Mouse (Mus musculus): ENCODE results near the gene Lrp5. TPM values are rescaled to one million over a fixed set of nuclear protein-coding genes. Genes with fewer than 3 reads are reported as not detected.
A peak's percentile ranks its signal among the peaks of the same experiment; 100 is the strongest.

Gene Lrp5
- total RNA-seq, 2 experiments from 2014 or later = 8.3 to 9.3 TPM

DNA sequence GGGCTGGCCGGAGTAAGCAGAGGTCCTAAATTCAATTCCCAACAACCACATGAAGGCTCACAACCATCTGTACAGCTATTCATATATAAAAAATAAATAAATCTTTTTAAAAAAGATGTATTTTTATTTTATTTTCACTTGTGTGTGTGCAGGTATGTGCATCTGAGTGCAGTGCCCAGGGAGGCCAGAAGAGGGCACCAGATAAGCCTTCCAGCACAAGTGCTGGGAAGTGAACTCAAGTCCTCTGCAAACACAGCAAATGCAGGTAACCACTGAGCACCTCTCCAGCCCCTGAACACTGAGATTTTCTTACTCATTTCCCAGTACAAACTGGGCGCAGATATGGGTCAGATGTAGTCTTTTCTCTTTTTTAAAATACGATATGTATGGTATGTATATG lies 35.1 kb downstream of the Lrp5 start:
- no peak for DNase-seq (ENCODE audit: extremely low spot score in 1 of 2, low spot score in 2 of 2)
- intact Hi-C loops (cut with DNase I) = no loop called here
- peak; percentile 36 for TF ChIP-seq CTCF (IDR thresholded peaks at IDR 0.05)
- H3K27ac ChIP-seq = no peak overlapping the region
- H3K4me3 ChIP-seq = no peak overlapping the region

- H3K27ac ChIP-seq = no peak overlapping the region
- intact Hi-C loops (cut with DNase I) = no loop called here
- DNase-seq (ENCODE audit: extremely low spot score in 1 of 2, low spot score in 2 of 2) = no peak
- H3K4me3 ChIP-seq = no peak overlapping the region
- TF ChIP-seq CTCF (IDR thresholded peaks at IDR 0.05) = no peak
Measured at GRCm38 (mm10) chr19:3650448-3650847, 35.9 kb downstream of the Lrp5 start.

- intact Hi-C loops (cut with DNase I) = no loop called here
- no peak for TF ChIP-seq CTCF (IDR thresholded peaks at IDR 0.05)
- Histone ChIP-seq H3K27ac (no peak overlapping the region), H3K4me3 (no peak overlapping the region)
- no peak for DNase-seq (ENCODE audit: extremely low spot score in 1 of 2, low spot score in 2 of 2)
Measured at GRCm38 (mm10) chr19:3648830-3649450, 37.4 kb downstream of the Lrp5 start.

DNA sequence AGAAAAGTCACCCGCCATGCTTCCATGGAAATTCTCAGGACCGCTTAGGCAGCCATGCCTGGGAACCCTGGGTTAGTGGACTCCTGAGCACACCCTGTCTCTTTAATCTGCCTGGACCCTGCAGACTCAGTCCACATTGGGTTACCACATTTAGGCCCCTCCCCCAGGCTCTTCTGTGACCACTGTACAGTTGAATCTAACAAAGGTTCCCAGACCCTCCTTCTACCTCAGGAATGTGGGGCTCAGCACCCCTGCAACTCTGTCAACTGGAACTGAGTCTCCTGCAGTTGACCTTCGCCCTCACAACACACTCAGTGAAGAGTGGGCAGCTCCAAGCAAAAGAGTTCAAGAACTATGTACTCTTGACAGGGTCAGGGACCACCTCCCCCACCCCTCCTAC lies 38.4 kb downstream of the Lrp5 start:
- H3K4me3 ChIP-seq = no peak overlapping the region
- no peak overlapping the region for H3K27ac ChIP-seq
- DNase-seq (ENCODE audit: extremely low spot score in 1 of 2, low spot score in 2 of 2) = no peak
- intact Hi-C loops (cut with DNase I) = no loop called here
- no peak for TF ChIP-seq CTCF (IDR thresholded peaks at IDR 0.05)

DNA sequence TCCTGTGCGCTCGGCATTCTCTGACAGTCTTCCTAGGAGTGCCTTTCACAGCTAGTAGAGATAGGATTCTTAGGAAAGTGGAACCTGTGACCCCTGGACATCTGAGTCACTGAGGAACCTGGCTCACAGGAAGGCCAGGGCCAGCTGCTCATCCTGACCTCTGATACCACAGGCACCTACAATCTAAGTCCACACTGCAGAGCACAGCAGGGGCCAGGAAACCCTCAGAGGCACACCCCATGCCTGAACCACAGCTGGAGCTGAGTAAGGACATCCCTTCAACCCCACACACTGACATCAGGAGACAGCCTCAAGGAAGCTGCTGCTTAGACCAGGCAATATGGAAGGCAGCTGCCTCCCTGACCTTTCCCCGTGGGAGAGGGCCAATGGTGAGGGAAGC lies 40.6 kb downstream of the Lrp5 start:
- intact Hi-C loops (cut with DNase I) = no loop called here
- H3K4me3 ChIP-seq = no peak overlapping the region
- no peak for TF ChIP-seq CTCF (IDR thresholded peaks at IDR 0.05)
- H3K27ac ChIP-seq = no peak overlapping the region
- no peak for DNase-seq (ENCODE audit: extremely low spot score in 1 of 2, low spot score in 2 of 2)

GRCm38 (mm10) chr19:3645318-3645717 lies 41.0 kb downstream of the Lrp5 start:
- no peak for TF ChIP-seq CTCF (IDR thresholded peaks at IDR 0.05)
- no peak overlapping the region for H3K4me3 ChIP-seq
- intact Hi-C loops (cut with DNase I) = no loop called here
- no peak overlapping the region for H3K27ac ChIP-seq
- no peak for DNase-seq (ENCODE audit: extremely low spot score in 1 of 2, low spot score in 2 of 2)

DNA sequence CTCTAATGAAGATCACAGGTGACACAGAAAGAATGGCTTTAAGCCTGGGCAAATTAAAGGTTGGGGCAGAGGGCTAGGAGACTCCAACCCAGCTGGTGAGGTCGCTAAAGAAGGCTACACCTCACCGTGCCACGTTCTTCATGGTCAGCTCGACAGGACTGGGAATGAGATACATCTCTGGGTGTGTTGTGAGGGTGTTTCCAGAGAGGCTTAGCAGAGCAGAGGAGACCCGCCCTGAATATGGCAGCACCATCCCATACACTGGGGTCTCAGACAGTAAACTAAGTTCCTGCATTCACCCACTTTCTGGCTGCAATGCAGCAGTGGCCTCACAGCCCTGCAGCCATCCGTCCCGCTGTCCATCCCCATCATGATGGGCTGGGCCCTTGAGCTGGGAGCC lies 46.8 kb downstream of the Lrp5 start:
- no peak for DNase-seq (ENCODE audit: extremely low spot score in 1 of 2, low spot score in 2 of 2)
- no peak overlapping the region for H3K27ac ChIP-seq
- TF ChIP-seq CTCF (IDR thresholded peaks at IDR 0.05) = no peak
- intact Hi-C loops (cut with DNase I) = no loop called here
- no peak overlapping the region for H3K4me3 ChIP-seq

GRCm38 (mm10) chr19:3638698-3639097 lies 47.7 kb downstream of the Lrp5 start:
- intact Hi-C loops (cut with DNase I) = no loop called here
- Histone ChIP-seq H3K4me3 (no peak overlapping the region), H3K27ac (peak overlapping the region; percentile 45; the same call in 1 of the 2 replicates)
- no peak for DNase-seq (ENCODE audit: extremely low spot score in 1 of 2, low spot score in 2 of 2)
- no peak for TF ChIP-seq CTCF (IDR thresholded peaks at IDR 0.05)

DNA sequence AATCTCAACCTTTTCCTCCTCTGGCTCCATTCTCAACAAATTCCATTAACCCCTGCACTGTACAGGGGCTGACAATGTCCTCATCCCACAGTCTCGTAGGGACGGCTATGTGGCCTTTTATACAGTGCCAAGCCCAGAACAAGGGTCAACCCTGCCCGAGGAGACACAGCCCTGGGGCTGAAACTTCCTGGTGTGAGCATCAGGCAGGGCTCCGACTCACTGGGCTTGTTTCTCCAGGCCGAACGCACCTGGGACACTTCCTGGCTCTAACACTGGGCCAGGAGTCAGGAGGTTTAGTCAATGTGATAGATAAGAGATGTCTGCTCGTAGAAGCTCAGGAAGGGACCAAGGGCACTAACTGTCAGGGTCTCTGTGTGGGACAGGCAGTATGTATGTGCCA lies 54.3 kb downstream of the Lrp5 start:
- no peak for DNase-seq (ENCODE audit: extremely low spot score in 1 of 2, low spot score in 2 of 2)
- no peak for TF ChIP-seq CTCF (IDR thresholded peaks at IDR 0.05)
- intact Hi-C loops (cut with DNase I) = no loop called here
- Histone ChIP-seq H3K27ac (no peak overlapping the region), H3K4me3 (no peak overlapping the region)

- no peak for TF ChIP-seq CTCF (IDR thresholded peaks at IDR 0.05)
- Histone ChIP-seq H3K27ac (no peak overlapping the region), H3K4me3 (no peak overlapping the region)
- DNase-seq (ENCODE audit: extremely low spot score in 1 of 2, low spot score in 2 of 2) = no peak
- intact Hi-C loops (cut with DNase I) = no loop called here
Measured at GRCm38 (mm10) chr19:3631431-3631830, 54.9 kb downstream of the Lrp5 start.

- Histone ChIP-seq H3K27ac (no peak overlapping the region), H3K4me3 (no peak overlapping the region)
- intact Hi-C loops (cut with DNase I) = no loop called here
- TF ChIP-seq CTCF (IDR thresholded peaks at IDR 0.05) = no peak
- no peak for DNase-seq (ENCODE audit: extremely low spot score in 1 of 2, low spot score in 2 of 2)
Measured at GRCm38 (mm10) chr19:3630486-3630885, 55.9 kb downstream of the Lrp5 start.

DNA sequence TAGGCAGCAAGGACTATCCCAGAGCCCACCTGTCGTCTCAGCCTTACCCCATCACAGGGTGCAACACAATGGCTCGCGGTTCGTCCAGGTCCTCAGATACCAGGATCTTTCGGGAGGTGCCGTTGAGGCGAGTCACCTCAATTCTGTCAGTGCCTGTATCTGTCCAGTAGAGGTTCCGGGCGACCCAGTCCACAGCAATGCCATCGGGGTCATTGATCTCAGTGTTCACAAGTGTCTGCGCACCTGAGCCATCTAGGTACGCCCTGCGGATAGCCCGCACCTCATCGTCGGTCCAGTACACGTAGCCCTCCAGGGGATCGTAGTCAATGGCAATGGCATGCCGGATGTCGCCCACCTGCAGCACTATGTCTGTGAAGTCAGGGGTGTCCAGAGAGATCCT lies 56.3 kb downstream of the Lrp5 start:
- TF ChIP-seq CTCF (IDR thresholded peaks at IDR 0.05) = no peak
- no peak overlapping the region for H3K4me3 ChIP-seq
- no peak overlapping the region for H3K27ac ChIP-seq
- DNase-seq (ENCODE audit: extremely low spot score in 1 of 2, low spot score in 2 of 2) = no peak
- intact Hi-C loops (cut with DNase I) = no loop called here

GRCm38 (mm10) chr19:3628223-3628622 lies 58.1 kb downstream of the Lrp5 start:
- no peak overlapping the region for H3K4me3 ChIP-seq
- no peak for TF ChIP-seq CTCF (IDR thresholded peaks at IDR 0.05)
- intact Hi-C loops (cut with DNase I) = no loop called here
- H3K27ac ChIP-seq = no peak overlapping the region
- DNase-seq (ENCODE audit: extremely low spot score in 1 of 2, low spot score in 2 of 2) = no peak
